Mouse (Mus musculus) lung, adult 18-20 months (tissue): ENCODE results near the gene F2r.
A peak's percentile ranks its signal among the peaks of the same experiment; 100 is the strongest.

Experiments used
- DNase-seq, 2 experiments: peaks; one replicate each; pipeline ENCODE4 v3.0.0; 2022; ENCODE audit warnings: mixed read lengths in 2 of 2

Gene F2r

DNA sequence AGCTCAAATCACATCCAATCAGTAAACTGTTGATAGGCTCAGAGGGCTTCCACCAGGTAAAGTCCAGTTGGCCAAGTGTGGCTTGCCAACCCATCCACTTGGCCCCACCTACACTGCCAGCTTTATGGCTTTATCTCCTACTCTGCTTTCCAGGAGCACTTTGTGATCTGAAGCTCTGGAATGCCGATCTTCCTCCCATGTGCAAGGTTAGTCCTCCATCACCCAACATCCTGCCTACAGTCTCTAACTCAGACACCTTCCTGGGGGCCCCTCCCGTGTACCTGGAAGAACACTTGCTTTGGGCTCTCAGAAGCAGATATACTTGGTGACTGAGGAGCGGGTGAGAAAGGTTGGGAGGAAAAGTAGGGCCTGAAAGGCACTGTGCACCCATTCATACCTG lies 26.7 kb downstream of the F2r start:
- no peak for DNase-seq

DNA sequence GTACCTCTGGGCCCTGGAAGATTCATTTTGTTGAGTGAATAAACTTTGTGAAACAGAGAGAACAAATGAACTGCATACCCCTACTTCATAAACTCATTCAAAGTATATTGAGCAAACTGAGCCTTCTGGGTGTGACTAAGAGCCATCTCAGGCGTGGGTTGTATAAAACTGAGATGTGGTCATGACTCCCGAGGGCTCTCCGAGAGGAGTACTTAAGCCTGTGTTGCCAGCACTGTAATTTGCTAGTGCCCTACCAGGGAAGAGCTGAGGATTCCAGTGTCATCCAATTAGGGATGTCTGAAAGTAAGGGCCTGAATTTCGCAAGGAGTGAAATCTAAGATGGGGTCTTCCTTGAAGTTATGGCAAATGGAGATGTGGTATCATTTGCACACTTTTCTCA lies 30.7 kb downstream of the F2r start:
- no peak for DNase-seq

GRCm38 (mm10) chr13:95584898-95585297 lies 33.4 kb downstream of the F2r start:
- DNase-seq = no peak

- no peak for DNase-seq
Observed at GRCm38 (mm10) chr13:95583237-95584189, 34.8 kb downstream of the F2r start.

GRCm38 (mm10) chr13:95581850-95582249 lies 36.4 kb downstream of the F2r start:
- DNase-seq = no peak

DNA sequence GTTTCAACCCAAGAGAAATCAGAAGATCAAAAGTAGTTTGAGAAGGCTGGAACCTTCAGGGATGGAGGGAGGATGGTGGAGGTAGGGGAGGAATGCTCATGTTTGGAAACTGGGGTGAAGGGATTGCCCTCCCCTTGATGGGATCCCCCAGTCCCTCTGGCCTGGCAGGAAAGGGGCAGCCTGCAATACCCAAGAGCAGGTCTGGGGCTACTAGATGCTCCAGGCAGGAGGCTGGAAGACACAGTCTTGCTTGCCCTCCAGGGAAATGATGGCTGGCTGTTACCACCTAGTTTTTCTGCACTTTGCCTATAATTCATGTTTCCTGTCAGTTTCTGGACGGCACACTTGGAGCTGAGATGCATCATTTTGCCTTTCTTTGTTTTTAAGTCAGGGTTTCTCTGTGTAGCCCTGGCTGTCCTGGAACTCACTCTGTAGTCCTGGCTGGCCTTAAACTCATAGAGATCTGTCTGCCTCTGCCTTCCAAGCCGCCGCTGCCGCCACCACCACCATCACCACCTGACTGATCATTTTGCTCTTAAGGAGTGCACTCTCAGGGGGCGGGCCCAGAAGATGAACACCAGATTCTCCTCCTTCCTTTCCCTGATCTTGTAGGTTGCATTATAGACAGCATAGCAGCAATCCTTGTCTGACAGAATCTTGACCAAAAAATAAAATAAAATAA lies 40.1 kb downstream of the F2r start:
- no peak for DNase-seq

DNA sequence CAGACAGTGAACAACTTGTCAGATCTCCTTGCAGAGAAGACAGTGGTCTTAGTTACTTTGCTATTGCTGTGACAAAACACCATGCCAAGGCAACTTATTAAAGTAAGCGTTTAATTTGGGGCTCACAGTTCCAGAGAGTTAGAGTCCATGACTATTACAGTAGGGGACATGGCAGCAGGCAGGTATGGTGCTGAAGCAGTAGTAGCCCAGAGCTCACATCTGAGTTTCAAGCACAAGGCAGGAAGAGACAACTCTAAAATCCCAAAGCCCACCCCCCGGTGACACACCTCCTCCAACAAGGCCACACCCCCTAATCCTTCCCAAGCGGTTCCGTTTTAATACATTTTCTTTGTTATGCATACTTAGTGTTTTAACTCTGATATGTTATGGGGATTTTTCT lies 47.4 kb downstream of the F2r start:
- no peak for DNase-seq

DNA sequence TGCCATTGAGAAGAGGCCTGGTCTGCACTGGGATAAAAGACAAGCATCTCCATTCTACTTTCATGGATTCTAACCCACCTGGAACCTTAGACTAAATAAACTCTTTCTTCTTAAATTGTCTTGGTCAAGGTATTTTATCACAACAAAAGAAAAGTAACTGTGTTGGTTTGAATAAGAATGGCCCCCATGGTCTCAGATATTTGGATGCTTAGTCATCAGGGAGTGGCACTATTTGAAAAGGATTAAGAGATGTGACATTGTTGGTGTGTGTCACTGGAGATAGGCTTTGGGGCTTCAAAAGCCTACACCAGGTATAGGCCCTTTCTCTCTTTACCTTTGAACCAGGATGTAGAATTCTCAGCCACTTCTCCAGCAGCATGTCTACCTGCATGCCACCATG lies 49.0 kb downstream of the F2r start:
- no peak for DNase-seq

DNA sequence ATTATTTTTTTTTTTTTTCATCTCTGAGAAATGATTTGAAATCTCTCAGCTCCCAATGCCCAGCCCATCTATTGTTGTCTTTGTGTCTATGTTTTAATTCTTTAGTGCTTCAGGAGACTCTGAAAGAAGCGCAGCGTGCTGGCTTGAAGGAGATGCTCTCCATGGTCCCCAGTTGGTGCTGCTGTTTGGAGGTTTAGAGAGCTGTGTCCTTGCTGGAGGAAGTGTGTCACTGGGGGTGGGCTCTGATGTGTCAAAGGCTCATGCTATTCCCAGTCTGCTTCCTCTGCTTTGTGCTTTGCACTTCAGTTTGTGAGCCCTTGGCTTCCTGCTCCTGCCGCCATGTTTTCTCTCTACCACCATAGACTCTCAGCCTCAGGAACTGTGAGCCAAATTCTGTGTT lies 50.0 kb downstream of the F2r start:
- DNase-seq = no peak

DNA sequence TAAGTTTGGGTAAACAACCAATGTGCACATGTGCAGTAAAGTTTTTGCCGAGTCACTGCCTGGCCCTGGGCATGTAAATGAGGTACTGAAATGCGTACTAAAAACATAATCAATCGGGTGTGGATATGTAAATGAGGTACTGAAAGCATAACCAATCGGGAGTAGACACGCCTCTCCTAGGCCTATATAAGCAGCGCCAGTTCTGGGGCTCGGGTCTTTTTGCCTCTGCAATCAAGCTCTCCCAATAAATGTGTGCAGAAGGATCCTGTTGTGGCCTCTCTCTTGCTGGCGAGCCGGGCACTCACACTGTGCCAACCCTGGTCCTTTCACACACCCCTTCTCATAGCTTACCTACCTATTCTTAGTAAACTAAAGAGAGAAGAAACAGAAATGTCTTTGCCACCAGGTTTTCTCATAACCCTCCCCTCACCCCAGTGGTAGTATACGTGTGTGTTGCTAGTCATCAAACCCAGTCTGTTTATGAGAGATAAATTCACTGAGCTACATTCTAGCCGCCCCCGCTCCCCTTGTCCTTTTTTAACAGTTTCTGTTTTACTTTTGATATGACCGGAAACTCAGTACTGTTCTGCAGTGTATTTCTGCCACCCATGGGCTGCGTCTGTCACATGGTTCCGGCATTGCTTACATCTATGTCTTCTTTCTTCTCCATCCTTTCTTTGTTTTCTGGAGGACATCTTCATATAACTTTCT lies 51.3 kb downstream of the F2r start:
- DNase-seq = no peak

- DNase-seq = peak; percentile 53 to 76
Observed at GRCm38 (mm10) chr13:95563693-95564092, 54.6 kb downstream of the F2r start.

DNA sequence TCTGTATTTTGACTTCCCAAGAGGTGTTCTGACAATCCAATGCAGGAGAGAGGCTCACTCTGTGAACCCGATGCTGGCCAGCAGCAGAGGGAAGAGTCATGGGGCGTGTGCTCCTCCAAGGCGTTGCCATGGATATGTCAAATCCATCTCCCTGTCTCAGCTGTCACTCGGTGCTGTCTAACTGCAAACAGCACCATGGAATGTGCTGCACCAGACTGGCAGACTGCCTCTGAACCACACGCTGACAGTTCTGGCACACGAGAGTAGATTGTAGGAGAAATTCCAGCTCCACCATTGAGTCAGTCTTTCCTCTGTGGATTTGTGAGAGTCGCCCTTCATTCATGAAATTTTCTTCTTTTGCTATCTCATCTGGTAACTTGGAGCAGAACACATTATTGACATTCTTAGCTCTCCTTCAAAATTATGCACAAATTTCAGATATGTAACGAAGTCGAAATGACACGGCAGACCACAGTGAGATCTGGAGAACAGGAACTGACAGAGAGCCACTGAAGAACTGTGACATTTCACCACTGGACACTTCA lies 55.1 kb downstream of the F2r start:
- DNase-seq = no peak

GRCm38 (mm10) chr13:95557326-95557725 lies 61.0 kb downstream of the F2r start:
- no peak for DNase-seq

- DNase-seq = peak; percentile 64 to 72
Observed at GRCm38 (mm10) chr13:95553885-95554492, 64.3 kb downstream of the F2r start.
